Mouse (Mus musculus): Measurements from ENCODE around the gene Bglap3.

Gene Bglap3

DNA sequence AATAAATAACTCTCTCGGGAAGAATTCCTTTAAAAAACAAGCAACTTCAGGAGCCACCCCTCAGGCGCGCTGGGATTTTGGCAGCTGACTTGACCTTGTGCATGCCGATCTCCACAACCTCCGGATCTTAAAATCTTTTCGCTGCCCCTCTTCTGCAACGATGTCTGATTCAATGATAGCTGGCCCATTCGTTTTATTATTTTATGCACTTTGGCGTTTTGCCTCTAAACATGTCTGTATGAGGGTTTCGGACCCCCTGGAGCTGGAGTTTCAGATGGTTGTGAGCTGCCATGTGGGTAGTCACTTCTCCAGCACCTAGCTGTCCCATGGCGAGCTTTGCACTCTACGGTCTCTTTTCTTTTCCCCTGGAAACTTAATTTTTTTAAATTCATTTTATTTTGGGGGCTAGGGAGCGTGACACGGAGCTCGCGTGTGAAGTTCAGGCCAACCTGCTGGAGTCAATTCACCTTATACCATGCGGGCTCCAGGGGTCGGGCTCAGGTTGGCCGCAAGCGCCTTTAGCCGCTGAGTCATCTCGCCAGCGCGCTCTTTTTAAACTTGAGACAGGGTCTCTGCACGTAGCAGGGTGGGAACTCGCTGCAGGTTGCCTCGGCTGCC is 37.0 kb downstream of the Bglap3 start:
- DNase-seq (ENCODE audit: low spot score), result no peak

DNA sequence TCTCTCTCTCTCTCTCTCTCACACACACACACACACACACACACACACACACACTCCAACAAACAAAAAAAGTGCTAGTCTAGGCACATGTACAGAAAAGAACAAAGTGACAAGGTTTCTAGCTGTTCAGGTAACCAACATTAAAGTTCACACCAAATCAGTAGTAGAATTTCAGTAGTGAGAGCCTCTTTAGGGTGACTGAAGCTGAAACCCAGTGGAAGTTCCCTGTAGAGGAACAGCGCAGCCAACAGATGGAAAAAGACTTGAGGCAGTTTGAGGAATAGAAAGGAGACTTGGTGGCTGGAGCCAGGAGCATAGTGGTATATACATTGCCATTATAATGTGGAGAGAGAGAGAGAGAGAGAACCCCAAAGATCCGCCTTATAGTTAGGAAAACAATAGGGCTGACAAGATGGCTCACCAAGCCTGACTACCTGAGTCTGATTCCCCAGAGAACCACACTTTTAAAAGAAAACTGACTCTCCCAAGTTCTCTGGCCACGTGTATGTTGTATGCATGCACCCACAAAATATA is 37.6 kb downstream of the Bglap3 start:
- DNase-seq (ENCODE audit: low spot score), result no peak

DNA sequence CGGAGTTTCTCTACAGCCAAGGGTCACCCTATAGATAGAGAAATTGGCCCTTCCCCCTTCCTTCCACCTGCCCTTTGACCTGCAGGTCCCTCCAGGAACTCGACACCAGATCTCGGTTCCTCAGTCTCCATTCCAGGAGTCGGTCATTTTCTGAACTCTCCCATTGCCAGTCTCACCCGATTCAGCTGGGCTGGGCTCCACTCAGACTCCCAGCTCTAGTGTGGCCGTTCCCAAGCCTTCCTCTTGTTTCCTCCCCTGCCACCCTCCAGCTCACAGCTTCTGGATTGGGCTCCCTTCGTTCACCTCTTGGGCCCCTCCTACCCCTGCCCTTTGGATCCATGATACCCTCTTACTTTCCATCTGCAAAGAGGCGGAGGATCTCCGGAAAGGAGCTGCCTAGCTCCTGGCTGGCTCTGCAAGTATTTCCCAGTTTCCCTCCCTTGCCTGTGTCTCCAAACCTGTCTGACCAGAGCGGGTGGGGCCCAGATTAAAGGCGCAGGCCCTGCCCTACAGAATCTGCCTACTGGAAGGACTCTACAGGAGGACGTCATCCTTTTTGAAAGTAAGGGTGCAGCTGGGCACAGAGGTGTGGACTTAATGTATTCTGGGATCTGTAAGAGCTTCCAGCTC is 38.4 kb downstream of the Bglap3 start:
- peak; percentile 83 for DNase-seq (ENCODE audit: low spot score)

DNA sequence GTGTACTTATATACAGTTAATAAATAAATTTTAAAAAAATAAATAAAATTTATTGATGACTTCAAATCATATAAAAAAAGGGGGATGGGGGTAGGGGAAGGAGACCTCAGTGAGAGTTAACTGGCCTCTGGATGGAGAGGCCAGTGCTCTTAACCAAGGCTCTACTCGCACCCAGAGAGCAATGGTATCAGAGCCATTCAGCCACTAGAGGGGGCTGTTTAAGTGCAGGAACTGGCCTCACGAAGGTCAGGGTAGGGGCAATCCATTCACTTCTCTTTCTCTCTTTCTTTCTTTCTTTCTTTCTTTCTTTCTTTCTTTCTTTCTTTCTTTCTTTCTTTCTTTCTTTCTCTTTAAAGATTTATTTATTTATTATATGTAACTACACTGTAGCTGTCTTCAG is 41.3 kb downstream of the Bglap3 start:
- DNase-seq (ENCODE audit: low spot score), result peak; percentile 46

DNA sequence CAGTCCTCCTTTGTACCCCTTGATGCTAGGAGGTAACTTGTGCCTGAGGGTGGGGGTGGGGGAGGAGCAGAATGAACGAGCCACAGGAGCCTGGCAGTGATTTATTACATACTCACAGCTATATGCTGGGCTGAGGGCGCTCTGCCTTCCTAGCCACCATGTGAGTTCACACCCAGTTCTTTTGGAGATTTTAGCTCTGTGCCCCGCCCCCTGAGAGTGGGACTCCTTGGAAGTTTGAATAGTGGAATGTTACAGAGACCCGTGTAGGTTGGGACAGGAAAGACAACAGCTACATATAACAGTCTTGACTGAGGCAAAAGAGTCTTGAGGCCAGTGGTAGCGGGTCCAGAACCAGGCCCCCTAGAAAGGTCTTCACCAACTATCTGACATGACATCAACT is 43.6 kb downstream of the Bglap3 start:
- DNase-seq (ENCODE audit: low spot score), result no peak

DNA sequence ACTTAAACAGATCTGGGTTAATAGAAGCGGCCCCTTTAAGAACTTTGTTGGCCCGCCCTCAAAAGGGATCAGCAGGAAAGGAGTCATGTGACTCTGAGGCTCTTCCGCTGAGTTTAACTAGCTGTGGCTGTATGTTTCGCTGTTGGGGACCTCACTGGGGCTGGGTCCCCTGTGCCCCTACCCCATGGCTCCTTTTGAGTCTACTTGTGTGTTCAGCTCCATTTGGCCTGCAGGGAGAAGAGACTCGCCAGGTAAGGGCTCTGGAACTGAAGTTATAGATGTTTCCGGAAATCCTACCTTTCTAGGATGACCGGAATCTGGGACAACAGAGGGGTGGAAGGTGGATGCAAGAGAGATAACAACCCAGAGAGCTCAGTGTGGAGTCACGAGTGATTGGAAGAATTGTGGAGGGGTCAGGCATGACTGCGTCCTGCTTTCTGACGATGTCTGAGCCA is 47.6 kb downstream of the Bglap3 start, which contains the start of gene Glmp:
Gene Glmp (plus strand): TSS at position 73 of the 455 bp plus-strand sequence.
- peak; percentile 72 for DNase-seq (ENCODE audit: low spot score)

Data from urinary bladder, postnatal 14 days (tissue).